Comparison of ENCODE assay signal across 8 mouse cellular contexts in genomic region chr6:134659108-134659958, GRCm38 (mm10). TPM values are rescaled to one million over a fixed set of nuclear protein-coding genes. Genes with fewer than 3 reads are reported as not detected.
A peak's percentile ranks its signal among the peaks of the same experiment; 100 is the strongest.
DNase-seq lines count a peak whose midpoint lies in the region; ATAC-seq and TF ChIP-seq lines count a peak whose summit lies in the region.

No protein-coding gene starts in this region.

- TF ChIP-seq POLR2A in bone marrow, adult 2 months (IDR thresholded peaks at IDR 0.05; ENCODE audit: borderline replicate concordance, control insufficient read depth, low read depth, low read length): no peak

- no peaks in the 10 kb centered on the region for H3K9me3 ChIP-seq in E14TG2a.4 (ENCODE audit: low read length)
- no peaks in the 10 kb centered on the region for H3K9me3 ChIP-seq in embryonic facial prominence, embryonic 14.5 days (ENCODE audit: control insufficient read depth, low read length)
- no peaks in the 10 kb centered on the region for H3K9me3 ChIP-seq in heart, embryonic 14.5 days (ENCODE audit: control insufficient read depth, low read length)
- no peaks in the 10 kb centered on the region for H3K9me3 ChIP-seq in kidney, embryonic 15.5 days (replicated peaks)
- no peaks in the 10 kb centered on the region for H3K9me3 ChIP-seq in liver, embryonic 12.5 days (replicated peaks)

- no peaks in the 10 kb centered on the region for H3K36me3 ChIP-seq in E14TG2a.4 (ENCODE audit: insufficient read depth, low read length)
- no peaks in the 10 kb centered on the region for H3K36me3 ChIP-seq in embryonic facial prominence, embryonic 14.5 days (ENCODE audit: control insufficient read depth, insufficient read depth, low read length)
- H3K36me3 ChIP-seq in heart, embryonic 14.5 days (ENCODE audit: control insufficient read depth, insufficient read depth, low read length): no peaks in the 10 kb centered on the region
- H3K36me3 ChIP-seq in kidney, embryonic 15.5 days: no peaks in the 10 kb centered on the region
- H3K36me3 ChIP-seq in liver, embryonic 12.5 days: no peaks in the 10 kb centered on the region

- peaks cover 7% of the 10 kb centered on the region for H3K4me1 ChIP-seq in E14TG2a.4 (replicated peaks; ENCODE audit: low read depth, low read length)
- H3K4me1 ChIP-seq in bone marrow, adult 2 months (ENCODE audit: control insufficient read depth, insufficient read depth, low read length): peaks cover 1% of the 10 kb centered on the region; the same call in 1 of the 2 replicates
- H3K4me1 ChIP-seq in embryonic facial prominence, embryonic 14.5 days (ENCODE audit: control insufficient read depth, insufficient read depth, low read length): no peaks in the 10 kb centered on the region
- H3K4me1 ChIP-seq in heart, embryonic 14.5 days (ENCODE audit: control insufficient read depth in 2 of 2, insufficient read depth in 2 of 2, low read length in 2 of 2): peaks cover 0 to 12% of the 10 kb centered on the region in 2 experiments; a peak in 1 of 4 replicates
- no peaks in the 10 kb centered on the region for H3K4me1 ChIP-seq in kidney, embryonic 15.5 days
- peaks cover 41% of the 10 kb centered on the region for H3K4me1 ChIP-seq in liver, embryonic 12.5 days

- peak; percentile 91 for ATAC-seq in embryonic facial prominence, embryonic 14.5 days (ENCODE audit: low read depth)
- ATAC-seq in heart, embryonic 14.5 days (ENCODE audit: insufficient number of reproducible peaks, insufficient read depth, low FRiP score, low read depth): 0 out of 2 replicates have a peak, but pooled peaks have one; percentile 64
- ATAC-seq in kidney, embryonic 15.5 days (replicated peaks; ENCODE audit: low FRiP score): peak; percentile 89
- ATAC-seq in liver, embryonic 12.5 days: peak; percentile 74

- H3K27ac ChIP-seq in bone marrow, adult 2 months (ENCODE audit: control insufficient read depth, insufficient read depth, low read depth, low read length, poor library complexity): no peak overlapping the region
- 0 out of 2 replicates have a peak overlapping the region, but pooled peaks have one; percentile 33 for H3K27ac ChIP-seq in embryonic facial prominence, embryonic 14.5 days (replicated peaks; ENCODE audit: low read depth, low read length)
- no peak overlapping the region for H3K27ac ChIP-seq in heart, embryonic 14.5 days (replicated peaks in 1 of 2; ENCODE audit: control insufficient read depth in 1 of 2, insufficient read depth in 1 of 2, low read depth in 2 of 2, low read length in 2 of 2)
- no peak overlapping the region for H3K27ac ChIP-seq in kidney, embryonic 15.5 days
- no peak overlapping the region for H3K27ac ChIP-seq in liver, embryonic 12.5 days

- TF ChIP-seq CTCF in E14TG2a.4 (conservative IDR thresholded peaks at IDR 0.05; ENCODE audit: low read length): peak; percentile 52
- peak; percentile 52 for TF ChIP-seq CTCF in bone marrow, adult 2 months (IDR thresholded peaks at IDR 0.05; ENCODE audit: control insufficient read depth, insufficient read depth, low read length)

- H3K4me2 ChIP-seq in embryonic facial prominence, embryonic 14.5 days (ENCODE audit: low read depth, low read length): 0 out of 2 replicates have a peak overlapping the region, but pooled peaks have one; percentile 24
- 0 out of 2 replicates have a peak overlapping the region, but pooled peaks have one; percentile 33 for H3K4me2 ChIP-seq in heart, embryonic 14.5 days (ENCODE audit: low read length)
- 0 out of 2 replicates have a peak overlapping the region, but pooled peaks have one; percentile 9 for H3K4me2 ChIP-seq in kidney, embryonic 15.5 days
- H3K4me2 ChIP-seq in liver, embryonic 12.5 days: no peak overlapping the region

- 24% methylated on average over 9 of the region's 9 CpGs for WGBS in bone marrow, adult 2 months
- WGBS in embryonic facial prominence, embryonic 14.5 days: 18% methylated on average over 9 of the region's 9 CpGs
- WGBS in heart, embryonic 14.5 days: 14% methylated on average over 9 of the region's 9 CpGs
- WGBS in kidney, embryonic 15.5 days: 19% methylated on average over 9 of the region's 9 CpGs
- 26% methylated on average over 9 of the region's 9 CpGs for WGBS in liver, embryonic 12.5 days (ENCODE audit: insufficient replicate concordance)

- no peaks in the 10 kb centered on the region for H3K27me3 ChIP-seq in E14TG2a.4 (ENCODE audit: insufficient read depth, low read length)
- H3K27me3 ChIP-seq in embryonic facial prominence, embryonic 14.5 days (replicated peaks; ENCODE audit: control insufficient read depth, insufficient read depth, low read length): no peaks in the 10 kb centered on the region
- no peaks in the 10 kb centered on the region for H3K27me3 ChIP-seq in heart, embryonic 14.5 days (ENCODE audit: control insufficient read depth, insufficient read depth, low read length)
- no peaks in the 10 kb centered on the region for H3K27me3 ChIP-seq in kidney, embryonic 15.5 days
- H3K27me3 ChIP-seq in liver, embryonic 12.5 days (replicated peaks): no peaks in the 10 kb centered on the region

- no peak overlapping the region for H3K4me3 ChIP-seq in E14TG2a.4 (replicated peaks; ENCODE audit: low read length)
- H3K4me3 ChIP-seq in bone marrow, adult 2 months (replicated peaks; ENCODE audit: control insufficient read depth, low read depth, low read length): no peak overlapping the region
- no peak overlapping the region for H3K4me3 ChIP-seq in embryonic facial prominence, embryonic 14.5 days (ENCODE audit: low read depth, low read length)
- H3K4me3 ChIP-seq in heart, embryonic 14.5 days (ENCODE audit: control insufficient read depth in 1 of 2, insufficient read depth in 1 of 2, low read depth in 1 of 2, low read length in 2 of 2): no peak overlapping the region
- no peak overlapping the region for H3K4me3 ChIP-seq in kidney, embryonic 15.5 days (replicated peaks)
- H3K4me3 ChIP-seq in liver, embryonic 12.5 days: no peak overlapping the region

- H3K9ac ChIP-seq in embryonic facial prominence, embryonic 14.5 days (ENCODE audit: low read depth, low read length): no peak overlapping the region
- no peak overlapping the region for H3K9ac ChIP-seq in heart, embryonic 14.5 days (ENCODE audit: low read length)
- no peak overlapping the region for H3K9ac ChIP-seq in kidney, embryonic 15.5 days
- H3K9ac ChIP-seq in liver, embryonic 12.5 days: no peak overlapping the region

- DNase-seq in embryonic facial prominence, embryonic 14.5 days (ENCODE audit: low spot score): peak; percentile 80
- DNase-seq in natural killer cell, adult 2 months (ENCODE audit: low spot score in 2 of 2): peak; percentile 30 to 52
- DNase-seq in thymus, postnatal 25 days: peak; percentile 40

RNA-seq across cellular contexts. Expression of gene Borcs5, which starts 20.0 kb away (rescaled TPM):
- polyA plus RNA-seq in bone marrow, adult 2 months (2011; ENCODE audit: insufficient read depth, insufficient read length, low replicate concordance, missing spikeins): 8.0 and 10.4 TPM in 2 replicates
- polyA plus RNA-seq in embryonic facial prominence, embryonic 14.5 days (2014; fragmentation: Nextera tagmentation; extraction: Ambion mirVana): 18.0 and 20.2 TPM in 2 replicates
- 14.9 and 17.2 TPM in 2 replicates for polyA plus RNA-seq in heart, embryonic 14.5 days (2014; fragmentation: Nextera tagmentation; extraction: Ambion mirVana)
- polyA plus RNA-seq in kidney, embryonic 15.5 days (2015; fragmentation: Nextera tagmentation; extraction: Ambion mirVana): 15.8 and 16.4 TPM in 2 replicates
- polyA plus RNA-seq in liver, embryonic 12.5 days (2016; fragmentation: Nextera tagmentation; extraction: Ambion mirVana): 13.5 and 14.1 TPM in 2 replicates

RNA-seq across cellular contexts. Expression of gene Mansc1, which starts 27.0 kb away (rescaled TPM):
- not detected in 2 replicates for polyA plus RNA-seq in bone marrow, adult 2 months (2011; ENCODE audit: insufficient read depth, insufficient read length, low replicate concordance, missing spikeins)
- polyA plus RNA-seq in embryonic facial prominence, embryonic 14.5 days (2014; fragmentation: Nextera tagmentation; extraction: Ambion mirVana): 1.9 and 2.1 TPM in 2 replicates
- 8.2 and 8.6 TPM in 2 replicates for polyA plus RNA-seq in heart, embryonic 14.5 days (2014; fragmentation: Nextera tagmentation; extraction: Ambion mirVana)
- 6.9 and 7.0 TPM in 2 replicates for polyA plus RNA-seq in kidney, embryonic 15.5 days (2015; fragmentation: Nextera tagmentation; extraction: Ambion mirVana)
- 0.74 and 0.85 TPM in 2 replicates for polyA plus RNA-seq in liver, embryonic 12.5 days (2016; fragmentation: Nextera tagmentation; extraction: Ambion mirVana)
